Mouse (Mus musculus): ENCODE measurements at regions not wholly inside any gene's neighbourhood (a gene's known extent, or its start where the extent isn't known, plus 50 kb on each side); places are given as distances from the start of the nearest gene placed in this dataset.

DNA sequence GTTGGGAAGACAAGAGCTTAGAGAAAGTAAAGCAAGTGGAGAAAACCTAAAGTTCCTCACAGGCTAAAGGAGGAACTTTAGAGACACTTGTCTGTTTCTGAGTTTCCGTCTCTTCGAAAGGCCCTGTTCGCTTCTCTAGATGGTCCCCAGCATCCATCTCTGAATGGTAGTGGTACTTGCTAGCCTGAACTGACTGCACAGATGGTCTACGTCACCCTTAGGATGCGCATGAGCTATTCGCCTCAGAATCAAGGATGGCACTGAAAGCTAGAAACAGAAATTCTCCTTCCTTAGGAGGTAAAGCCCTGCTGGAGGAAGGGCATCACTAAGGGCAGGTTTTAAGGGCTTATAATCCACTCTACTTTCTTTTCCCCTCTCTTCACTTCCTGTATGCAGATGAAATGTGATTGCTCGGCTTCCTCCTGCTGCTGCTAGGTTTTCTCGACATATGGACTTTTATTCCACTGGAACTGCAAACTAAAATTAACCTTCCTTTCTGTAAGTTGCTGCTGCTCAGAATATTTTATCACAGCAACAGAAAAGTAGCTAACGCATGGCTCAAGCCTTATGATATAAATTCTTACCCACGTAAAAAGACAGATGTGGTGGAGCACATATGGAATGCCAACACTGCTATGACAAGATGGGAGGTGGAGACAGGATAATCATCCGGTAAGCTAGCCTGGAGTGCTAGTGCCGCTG lies 145.1 kb downstream of the Actr3 start:
- TF ChIP-seq CTCF (IDR thresholded peaks at IDR 0.05; ENCODE audit: extremely low read depth, insufficient read depth, low read length) (no peak), POLR2A (IDR thresholded peaks at IDR 0.05; ENCODE audit: extremely low read depth, insufficient read depth, low read length) (no peak)
